Mouse (Mus musculus): ENCODE results near the gene Rad9b.

DNA sequence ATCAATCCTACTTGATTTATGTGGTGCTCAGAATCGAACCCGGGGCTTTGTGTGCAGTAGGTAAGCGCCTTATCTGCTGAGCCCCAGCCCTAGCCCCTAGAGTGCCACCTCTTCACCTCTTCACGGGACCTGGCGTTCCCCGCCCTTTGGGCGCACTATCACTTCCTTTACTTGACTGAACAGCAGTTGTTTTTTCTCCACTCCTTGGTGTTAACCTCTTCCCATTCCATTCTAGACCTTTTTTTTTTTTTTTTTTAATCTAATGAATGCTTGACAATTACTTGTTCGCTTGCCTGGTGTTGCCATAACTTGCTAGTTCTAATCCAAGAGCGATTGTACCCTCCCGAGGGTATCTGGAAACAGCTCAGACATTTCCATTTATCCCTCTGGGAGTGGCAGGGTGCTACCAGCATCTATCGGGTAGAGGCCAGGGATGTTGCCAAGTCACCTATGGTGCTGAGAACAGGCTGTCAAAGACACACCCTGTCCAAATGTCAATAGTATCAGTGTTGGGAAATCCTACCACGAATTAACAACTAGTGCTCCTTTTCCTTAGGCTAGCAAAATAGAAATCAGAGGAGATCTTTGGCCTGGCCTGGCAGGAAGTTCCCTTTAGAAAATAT lies 74.1 kb downstream of the Rad9b start:
- TF ChIP-seq POLR2A (IDR thresholded peaks at IDR 0.05; ENCODE audit: borderline replicate concordance, insufficient read depth, low read length) (no peak), CTCF (IDR thresholded peaks at IDR 0.05; ENCODE audit: borderline replicate concordance, insufficient read depth, low read depth, low read length) (no peak)

All from cerebellum, adult 2 months (tissue).